Mouse (Mus musculus): ENCODE measurements around the gene Acvr1b. TPM values are rescaled to one million over a fixed set of nuclear protein-coding genes. Genes with fewer than 3 reads are reported as not detected.

Acvr1b gene
- polyA plus RNA-seq, 1 experiment from 2014 or later, result 5.5 TPM

DNA sequence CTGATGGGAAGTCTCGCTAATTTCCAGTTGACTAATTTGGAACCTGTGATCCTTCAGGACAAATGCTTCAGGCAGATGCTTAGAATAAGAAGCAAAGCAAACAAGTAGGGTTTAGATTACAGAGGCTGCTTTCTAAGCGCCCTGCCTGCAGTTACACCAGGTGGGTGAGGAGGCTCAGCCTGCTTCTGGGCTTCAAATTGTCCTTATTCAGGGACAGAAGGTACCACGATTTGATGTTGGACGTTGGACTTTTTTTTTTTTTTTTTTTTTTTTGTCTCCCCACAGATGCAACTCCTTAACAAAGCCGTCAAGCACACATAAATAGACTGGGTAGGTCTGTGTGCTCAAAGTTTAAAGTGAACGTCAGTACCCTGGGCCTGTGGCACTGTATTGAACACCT is 25.3 kb upstream of the Acvr1b start:
- WGBS, result 62% methylated on average over 6 of the region's 6 CpGs
- no peak for DNase-seq (ENCODE audit: low spot score)
- peaks cover 50% of the 10 kb centered on the region for H3K4me1 ChIP-seq
- H3K9me3 ChIP-seq, result no peaks in the 10 kb centered on the region
- H3K27ac ChIP-seq (replicated peaks), result no peak overlapping the region
- H3K36me3 ChIP-seq (replicated peaks), result no peaks in the 10 kb centered on the region
- H3K4me3 ChIP-seq, result no peak overlapping the region
- peaks cover 5% of the 10 kb centered on the region; the same call in 1 of the 2 replicates for H3K27me3 ChIP-seq (replicated peaks; ENCODE audit: low read depth, poor library complexity, severe bottlenecking)

DNA sequence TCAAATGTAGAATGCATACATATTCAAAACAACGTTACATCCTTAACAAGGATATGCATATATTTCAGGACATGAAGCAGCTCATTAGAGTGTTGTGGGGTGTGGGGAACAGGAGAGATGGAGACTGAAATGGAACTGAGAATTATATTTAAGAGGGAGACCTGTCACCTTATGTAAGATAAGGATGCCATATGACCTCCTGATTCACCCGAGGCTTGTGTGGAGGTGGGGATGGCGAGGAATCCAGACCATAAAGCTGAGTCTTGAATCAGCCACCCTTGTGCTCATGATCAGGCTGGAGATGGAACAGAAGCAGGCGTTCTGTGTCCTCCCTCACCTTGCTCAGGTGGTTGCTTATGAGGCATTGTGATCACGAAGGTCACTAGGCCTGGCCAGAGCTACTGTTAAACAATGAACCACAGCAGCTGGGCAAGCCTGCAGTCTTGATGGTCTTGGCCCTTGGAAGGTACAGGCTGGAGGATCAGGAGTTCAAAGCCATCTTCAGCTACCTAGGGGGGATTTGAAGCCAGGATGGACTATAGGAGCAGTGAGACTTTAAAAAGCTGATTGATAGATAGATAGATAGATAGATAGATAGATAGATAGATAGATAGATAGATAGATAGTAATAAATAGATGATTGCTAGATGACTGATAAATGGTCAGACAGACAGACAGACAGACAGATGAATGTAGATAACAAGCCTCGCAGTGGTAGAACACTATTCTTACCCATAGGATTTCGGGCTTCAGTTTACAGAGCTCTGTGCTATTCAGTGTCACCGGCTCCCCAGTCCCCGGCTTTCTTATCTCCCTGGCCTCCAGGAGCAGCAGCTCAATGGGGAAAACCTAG is 22.2 kb upstream of the Acvr1b start:
- Histone ChIP-seq H3K27ac (replicated peaks) (no peak overlapping the region), H3K9me3 (peaks cover 2% of the 10 kb centered on the region), H3K4me3 (no peak overlapping the region), H3K4me1 (peaks cover 23% of the 10 kb centered on the region), H3K27me3 (replicated peaks; ENCODE audit: low read depth, poor library complexity, severe bottlenecking) (peaks cover 5% of the 10 kb centered on the region; the same call in 1 of the 2 replicates), H3K36me3 (replicated peaks) (no peaks in the 10 kb centered on the region)
- no peak for DNase-seq (ENCODE audit: low spot score)
- WGBS, result 81% methylated on average over 9 of the region's 9 CpGs

DNA sequence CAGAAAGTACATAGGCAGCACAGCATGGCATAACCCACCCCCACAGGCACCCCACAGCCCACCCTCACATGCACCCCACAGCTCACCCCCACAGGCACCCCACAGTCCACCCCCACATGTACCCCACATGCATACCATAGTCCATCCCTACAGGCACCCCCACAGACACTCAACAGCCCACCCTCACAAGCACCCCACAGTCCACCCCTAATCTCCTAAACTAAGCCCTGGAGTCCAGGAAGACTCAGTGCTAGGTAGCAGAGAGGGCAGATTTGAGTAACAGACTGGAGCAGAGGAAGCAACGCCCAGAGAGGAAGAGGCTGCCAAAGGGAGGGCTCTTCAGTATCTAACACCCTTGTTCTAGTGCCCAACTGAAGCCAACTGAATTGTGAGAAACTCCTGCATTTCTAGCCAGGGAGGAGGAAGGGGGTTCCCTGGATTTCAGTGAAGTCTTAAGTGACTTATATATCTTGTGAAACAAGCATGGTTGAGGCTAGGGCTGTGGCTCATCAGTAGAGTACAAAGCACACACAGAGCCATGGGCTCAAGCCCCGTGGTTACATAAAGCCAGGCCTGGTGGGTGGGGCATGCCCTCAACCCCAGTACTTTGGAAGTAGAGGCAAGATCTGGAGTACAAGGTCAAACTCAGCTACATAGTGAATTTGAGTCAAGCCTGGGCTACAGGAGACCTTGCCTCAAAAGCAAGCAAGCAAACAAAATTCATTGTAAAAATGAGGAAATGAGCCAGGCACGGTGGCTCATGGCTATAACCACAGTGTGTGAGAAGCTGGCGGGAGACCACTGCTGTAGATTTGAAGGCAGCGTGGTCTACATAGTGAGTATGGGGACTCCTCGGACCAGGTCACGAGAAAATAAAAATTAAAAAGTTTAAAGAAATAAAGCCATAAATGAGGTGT is 18.9 kb upstream of the Acvr1b start:
- peaks cover 8% of the 10 kb centered on the region for H3K9me3 ChIP-seq
- no peak overlapping the region for H3K27ac ChIP-seq (replicated peaks)
- no peak overlapping the region for H3K4me3 ChIP-seq
- peaks cover 9% of the 10 kb centered on the region for H3K4me1 ChIP-seq
- H3K36me3 ChIP-seq (replicated peaks), result no peaks in the 10 kb centered on the region
- no peaks in the 10 kb centered on the region; the same call in 1 of the 2 replicates for H3K27me3 ChIP-seq (replicated peaks; ENCODE audit: low read depth, poor library complexity, severe bottlenecking)
- 83% methylated on average over 7 of the region's 7 CpGs for WGBS
- DNase-seq (ENCODE audit: low spot score), result no peak

DNA sequence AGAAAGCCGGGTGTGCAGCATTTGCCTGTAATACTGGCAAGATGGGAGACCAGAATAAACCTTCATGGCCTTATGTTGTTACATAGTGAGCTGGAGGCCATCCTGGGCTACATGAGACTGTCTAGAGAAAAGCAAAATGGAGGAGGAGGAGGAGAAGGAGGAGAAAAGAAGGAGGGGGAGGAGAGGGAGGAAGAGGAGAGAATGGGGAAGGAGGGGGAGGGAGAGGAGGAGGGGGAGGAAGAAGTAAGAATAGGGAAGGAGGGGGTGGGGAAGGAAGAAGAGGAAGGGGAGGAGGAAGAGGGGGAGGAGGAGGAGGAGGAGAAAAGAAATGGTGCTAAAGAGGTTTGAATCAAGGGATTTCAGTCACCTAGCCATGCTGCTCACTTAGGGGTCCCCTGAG is 13.7 kb upstream of the Acvr1b start:
- WGBS, result 25% methylated on average over 1 of the region's 1 CpGs

DNA sequence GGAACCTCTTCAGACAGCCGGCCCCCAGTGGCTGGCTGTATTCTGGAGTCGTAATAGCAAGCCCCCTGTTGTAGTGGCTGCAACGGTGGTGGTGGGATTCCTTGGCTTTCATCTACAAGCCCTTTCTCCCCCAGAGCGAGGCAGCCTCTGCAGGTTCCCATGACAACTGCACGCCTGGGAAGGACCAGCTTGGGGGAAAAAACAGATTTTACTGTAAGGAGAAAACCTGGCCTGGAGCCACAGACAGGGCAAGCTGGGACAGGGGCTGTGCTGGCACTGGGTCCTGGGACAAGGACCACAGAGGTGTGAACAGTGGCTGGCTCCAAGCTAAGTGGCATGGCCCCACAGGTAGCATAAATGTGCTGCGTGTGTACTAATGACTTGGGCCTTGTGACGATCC is 13.3 kb upstream of the Acvr1b start:
- peaks cover 8% of the 10 kb centered on the region for H3K9me3 ChIP-seq
- H3K27me3 ChIP-seq (replicated peaks; ENCODE audit: low read depth, poor library complexity, severe bottlenecking), result peaks cover 31% of the 10 kb centered on the region; the same call in 1 of the 2 replicates
- peak overlapping the region; percentile 65 for H3K27ac ChIP-seq (replicated peaks)
- 23% methylated on average over 7 of the region's 7 CpGs for WGBS
- no peaks in the 10 kb centered on the region for H3K36me3 ChIP-seq (replicated peaks)
- peak overlapping the region; percentile 32 for H3K4me3 ChIP-seq
- peak; percentile 54 for DNase-seq (ENCODE audit: low spot score)
- H3K4me1 ChIP-seq, result peaks cover 40% of the 10 kb centered on the region

More for the DNA sequence above, 13.7 kb upstream of the Acvr1b start:
- H3K4me1 ChIP-seq, result peaks cover 38% of the 10 kb centered on the region
- H3K27ac ChIP-seq (replicated peaks), result peak overlapping the region; percentile 65
- H3K36me3 ChIP-seq (replicated peaks), result no peaks in the 10 kb centered on the region
- H3K9me3 ChIP-seq, result peaks cover 8% of the 10 kb centered on the region
- DNase-seq (ENCODE audit: low spot score), result no peak
- peak overlapping the region; percentile 32 for H3K4me3 ChIP-seq
- H3K27me3 ChIP-seq (replicated peaks; ENCODE audit: low read depth, poor library complexity, severe bottlenecking), result peaks cover 28% of the 10 kb centered on the region; the same call in 1 of the 2 replicates

DNA sequence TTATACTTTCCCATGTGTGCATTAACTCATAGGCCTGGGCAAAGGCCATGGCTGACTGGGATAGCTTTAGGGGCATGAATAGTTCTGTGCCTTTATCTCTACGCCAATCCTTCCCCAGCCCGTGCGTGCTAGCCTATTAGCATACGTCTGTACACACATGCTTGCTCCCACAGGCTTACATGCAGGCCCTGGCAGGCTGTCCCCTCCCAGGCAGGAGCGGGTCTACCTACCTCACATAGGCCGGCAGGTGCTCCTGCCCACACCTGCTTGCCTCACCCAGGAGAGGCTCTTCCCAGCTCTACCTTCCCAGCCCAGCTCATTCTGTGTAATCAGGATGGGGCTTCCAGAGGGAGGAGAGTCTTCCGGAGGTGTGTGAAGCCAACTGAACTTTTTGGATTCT is 12.3 kb upstream of the Acvr1b start:
- H3K27ac ChIP-seq (replicated peaks), result no peak overlapping the region
- no peak for DNase-seq (ENCODE audit: low spot score)
- 79% methylated on average over 7 of the region's 7 CpGs for WGBS
- peaks cover 45% of the 10 kb centered on the region for H3K4me1 ChIP-seq
- H3K9me3 ChIP-seq, result peaks cover 7% of the 10 kb centered on the region
- H3K36me3 ChIP-seq (replicated peaks), result no peaks in the 10 kb centered on the region
- no peak overlapping the region for H3K4me3 ChIP-seq
- peaks cover 33% of the 10 kb centered on the region; the same call in 1 of the 2 replicates for H3K27me3 ChIP-seq (replicated peaks; ENCODE audit: low read depth, poor library complexity, severe bottlenecking)

DNA sequence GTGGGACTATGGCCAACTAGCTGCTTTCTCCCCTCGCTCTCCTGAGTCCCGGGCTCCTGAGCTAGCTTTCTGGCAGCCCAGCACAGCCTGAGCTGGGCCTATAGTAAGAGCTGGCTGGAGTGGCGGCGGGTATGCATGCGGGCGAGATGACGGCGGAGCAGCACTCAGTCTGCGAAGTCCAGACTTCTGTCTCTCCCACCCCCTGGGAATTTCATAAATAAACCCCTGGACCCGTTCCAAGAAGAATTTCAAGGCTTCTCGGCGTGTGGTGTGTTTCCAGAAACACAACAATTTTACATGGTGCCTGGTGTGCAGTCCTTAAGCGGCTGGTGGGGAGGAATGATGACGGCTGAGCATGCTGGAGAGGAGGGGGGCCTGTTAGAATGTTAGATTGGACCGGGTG is 10.8 kb upstream of the Acvr1b start:
- no peak overlapping the region for H3K4me3 ChIP-seq
- H3K4me1 ChIP-seq, result peaks cover 45% of the 10 kb centered on the region
- H3K27ac ChIP-seq (replicated peaks), result peak overlapping the region; percentile 19
- no peaks in the 10 kb centered on the region for H3K36me3 ChIP-seq (replicated peaks)
- 52% methylated on average over 15 of the region's 15 CpGs for WGBS
- no peak for DNase-seq (ENCODE audit: low spot score)
- no peaks in the 10 kb centered on the region for H3K9me3 ChIP-seq
- H3K27me3 ChIP-seq (replicated peaks; ENCODE audit: low read depth, poor library complexity, severe bottlenecking), result peaks cover 33% of the 10 kb centered on the region; the same call in 1 of the 2 replicates

DNA sequence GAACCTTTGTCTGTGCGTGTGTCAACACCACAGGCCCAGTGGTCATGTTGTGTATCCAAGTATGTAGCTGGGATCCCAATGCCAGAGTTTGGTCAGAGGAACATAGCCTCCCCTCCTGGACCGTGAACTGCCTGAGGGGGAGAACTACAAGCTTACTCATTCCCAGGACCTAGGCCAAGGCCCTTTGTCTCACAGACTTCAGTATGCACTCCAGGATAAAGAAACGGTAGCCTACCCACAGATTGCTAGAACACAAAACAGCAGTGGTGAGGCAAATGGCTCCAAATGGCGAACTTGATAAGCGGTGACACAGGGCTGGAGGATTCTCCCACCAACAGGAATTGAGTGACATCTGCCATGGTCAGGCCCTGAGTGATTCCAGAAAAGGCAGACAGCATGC is 10.0 kb upstream of the Acvr1b start:
- no peaks in the 10 kb centered on the region for H3K9me3 ChIP-seq
- no peaks in the 10 kb centered on the region for H3K36me3 ChIP-seq (replicated peaks)
- no peak overlapping the region; the same call in 1 of the 2 replicates for H3K27ac ChIP-seq (replicated peaks)
- H3K27me3 ChIP-seq (replicated peaks; ENCODE audit: low read depth, poor library complexity, severe bottlenecking), result peaks cover 33% of the 10 kb centered on the region; the same call in 1 of the 2 replicates
- WGBS, result 69% methylated on average over 5 of the region's 5 CpGs
- peaks cover 45% of the 10 kb centered on the region for H3K4me1 ChIP-seq
- no peak overlapping the region for H3K4me3 ChIP-seq
- DNase-seq (ENCODE audit: low spot score), result no peak

DNA sequence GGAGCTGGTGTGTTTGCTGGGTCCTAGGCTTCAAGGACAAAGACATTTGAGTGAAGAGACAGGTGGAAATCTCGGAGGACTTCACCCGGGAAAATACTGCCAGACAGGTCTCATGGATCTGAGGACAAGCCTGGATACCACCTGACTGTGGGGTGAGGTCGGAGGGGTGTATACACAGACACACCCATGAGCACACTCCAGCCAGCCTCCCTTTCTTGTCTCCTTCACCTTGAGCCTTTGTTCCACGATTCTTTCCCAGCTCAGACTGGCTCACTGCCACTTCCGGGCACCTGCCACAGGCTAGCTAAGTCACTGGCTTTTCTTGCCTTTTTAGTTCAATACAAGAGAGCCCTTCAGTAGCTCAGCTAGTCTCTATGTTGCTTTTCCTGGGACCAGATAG is 9.6 kb upstream of the Acvr1b start:
- DNase-seq (ENCODE audit: low spot score), result no peak
- peaks cover 34% of the 10 kb centered on the region; the same call in 1 of the 2 replicates for H3K27me3 ChIP-seq (replicated peaks; ENCODE audit: low read depth, poor library complexity, severe bottlenecking)
- no peaks in the 10 kb centered on the region for H3K36me3 ChIP-seq (replicated peaks)
- peaks cover 44% of the 10 kb centered on the region for H3K4me1 ChIP-seq
- no peak overlapping the region; the same call in 1 of the 2 replicates for H3K27ac ChIP-seq (replicated peaks)
- H3K9me3 ChIP-seq, result no peaks in the 10 kb centered on the region
- H3K4me3 ChIP-seq, result no peak overlapping the region
- WGBS, result 64% methylated on average over 5 of the region's 5 CpGs

DNA sequence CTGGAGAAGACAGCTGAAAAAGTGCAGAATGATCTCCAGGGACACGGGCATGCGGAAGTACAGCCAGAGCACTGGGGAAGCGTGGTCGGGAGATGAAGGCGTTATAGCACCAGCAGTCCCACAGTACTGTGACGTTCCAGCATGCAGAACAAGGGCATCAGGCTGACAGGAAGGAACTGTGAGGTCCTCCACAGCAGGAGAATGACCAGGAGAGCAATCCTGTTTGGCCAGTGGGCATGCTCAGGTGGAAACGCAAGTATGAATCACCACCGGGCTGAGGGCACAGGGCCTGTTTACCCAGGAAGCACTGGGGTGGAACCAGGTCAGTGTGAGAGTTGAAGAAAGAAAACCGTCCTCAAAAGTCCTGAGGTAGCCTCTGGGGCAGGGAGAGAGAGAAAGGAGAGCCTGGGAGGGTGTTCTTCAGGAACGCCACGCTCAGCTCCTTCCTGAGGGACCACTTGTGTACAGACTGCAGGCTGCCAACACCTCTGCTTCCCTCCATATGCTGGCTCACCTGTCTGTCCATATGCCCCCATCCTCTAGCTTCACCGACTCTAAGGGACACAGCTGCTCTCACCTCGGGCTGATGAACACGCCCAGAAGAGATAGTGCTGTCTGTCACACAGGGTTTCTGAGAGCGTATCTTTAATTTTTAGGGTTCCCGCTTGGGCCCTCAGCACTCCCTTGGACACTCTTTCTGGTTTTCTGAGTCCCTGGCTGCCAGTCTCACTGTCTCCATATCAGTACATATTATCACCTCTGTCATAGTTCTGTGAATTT is 8.0 kb upstream of the Acvr1b start:
- no peaks in the 10 kb centered on the region for H3K9me3 ChIP-seq
- H3K27ac ChIP-seq (replicated peaks), result no peak overlapping the region; the same call in 1 of the 2 replicates
- no peak for DNase-seq (ENCODE audit: low spot score)
- H3K27me3 ChIP-seq (replicated peaks; ENCODE audit: low read depth, poor library complexity, severe bottlenecking), result peaks cover 32% of the 10 kb centered on the region
- H3K4me3 ChIP-seq, result no peak overlapping the region
- H3K4me1 ChIP-seq, result peaks cover 29% of the 10 kb centered on the region
- WGBS, result 72% methylated on average over 16 of the region's 16 CpGs
- H3K36me3 ChIP-seq (replicated peaks), result no peaks in the 10 kb centered on the region

DNA sequence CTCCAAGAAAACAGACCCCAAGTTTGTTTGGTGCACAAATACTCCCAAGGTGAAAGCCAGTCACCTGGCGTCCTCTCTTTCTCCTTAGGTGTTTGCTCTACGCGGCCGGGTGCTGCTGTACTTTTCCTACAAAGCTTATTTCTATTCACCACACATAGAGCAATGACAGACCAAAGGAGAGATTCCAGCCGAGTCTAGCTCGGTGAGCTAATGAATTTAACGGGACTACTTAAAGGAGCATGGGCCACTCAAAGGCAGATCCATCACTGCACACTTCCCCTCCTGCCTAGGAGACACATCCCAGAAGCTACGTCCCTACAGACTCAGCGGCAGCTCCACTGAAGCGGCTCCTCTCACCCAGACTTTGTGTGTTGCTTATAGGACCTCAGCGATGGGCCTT is 6.3 kb upstream of the Acvr1b start:
- H3K27ac ChIP-seq (replicated peaks), result no peak overlapping the region
- H3K36me3 ChIP-seq (replicated peaks), result no peaks in the 10 kb centered on the region
- peaks cover 33% of the 10 kb centered on the region for H3K27me3 ChIP-seq (replicated peaks; ENCODE audit: low read depth, poor library complexity, severe bottlenecking)
- H3K9me3 ChIP-seq, result no peaks in the 10 kb centered on the region
- WGBS, result 78% methylated on average over 11 of the region's 11 CpGs
- DNase-seq (ENCODE audit: low spot score), result no peak
- no peak overlapping the region for H3K4me3 ChIP-seq
- H3K4me1 ChIP-seq, result peaks cover 25% of the 10 kb centered on the region

DNA sequence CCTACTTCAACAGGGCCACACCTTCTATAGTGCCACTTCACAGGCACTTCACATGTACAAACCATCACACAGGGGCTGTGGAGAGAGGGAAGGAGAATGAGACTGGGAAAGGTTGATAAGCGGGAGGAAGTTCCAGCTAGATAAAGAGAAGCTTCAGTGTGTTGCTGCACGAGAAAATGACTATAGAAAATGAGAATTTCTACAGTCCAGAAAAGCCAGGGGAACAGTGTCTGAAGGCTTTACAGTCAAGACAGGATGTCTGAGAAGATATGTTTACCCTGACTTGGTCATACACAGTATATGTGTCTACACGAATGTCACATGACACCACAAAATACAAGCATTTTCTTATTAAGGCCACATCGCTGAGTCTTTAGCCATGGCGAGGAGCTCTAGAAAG is 4.0 kb upstream of the Acvr1b start:
- H3K27ac ChIP-seq (replicated peaks), result no peak overlapping the region
- H3K4me3 ChIP-seq, result no peak overlapping the region
- peaks cover 14% of the 10 kb centered on the region for H3K4me1 ChIP-seq
- H3K27me3 ChIP-seq (replicated peaks; ENCODE audit: low read depth, poor library complexity, severe bottlenecking), result peaks cover 23% of the 10 kb centered on the region
- H3K9me3 ChIP-seq, result no peaks in the 10 kb centered on the region
- H3K36me3 ChIP-seq (replicated peaks), result no peaks in the 10 kb centered on the region
- 85% methylated on average over 5 of the region's 5 CpGs for WGBS
- no peak for DNase-seq (ENCODE audit: low spot score)
